Mouse (Mus musculus) liver, embryonic 14.5 days (tissue): ENCODE measurements at regions not wholly inside any gene's neighbourhood (a gene's known extent, or its start where the extent isn't known, plus 50 kb on each side); places are given as distances from the start of the nearest gene placed in this dataset.

Source experiments
- ATAC-seq: fragments of 200-750 bp; cut with Nextera tagmentation; 2 replicates; pipeline ENCODE4 v1.8.0; 2017; ENCODE audit warnings: moderate number of reproducible peaks, mild to moderate bottlenecking, moderate library complexity; ENCODE audit not compliant: insufficient read depth
- DNase-seq, 3 experiments: peaks; one replicate each; pipeline ENCODE4 v3.0.0-alpha.2; 2012 to 2013; ENCODE audit warnings: low read depth in 3 of 3, low spot score in 3 of 3
- H3K27ac ChIP-seq: fragments of 300-500 bp; sonication (generic); 2 replicates; pipeline ENCODE4 v1.5.1; 2014; ENCODE audit warnings: moderate library complexity, mild to moderate bottlenecking, control low read depth, inconsistent platforms
- H3K27me3 ChIP-seq: fragments of 300-500 bp; sonication (generic); 2 replicates; pipeline ENCODE4 v1.6.1; 2014; ENCODE audit warnings: mild to moderate bottlenecking, low read length, moderate library complexity; ENCODE audit not compliant: control insufficient read depth, insufficient read depth
- H3K36me3 ChIP-seq: fragments of 300-500 bp; sonication (generic); replicated peaks from 2 replicates; pipeline ENCODE4 v1.6.1; 2014; ENCODE audit warnings: low read depth; ENCODE audit not compliant: control insufficient read depth, insufficient read depth
- H3K4me1 ChIP-seq, 2 experiments: fragments of 200-500 bp in 1 of 2; fragments of 300-500 bp in 1 of 2; sonication (generic) in 1 of 2; replicated peaks; 2 replicates each; pipeline ENCODE4 v1.6.1; 2012 to 2014; ENCODE audit warnings: antibody characterized with exemption in 1 of 2, inconsistent platforms in 1 of 2, low read length in 1 of 2; ENCODE audit not compliant: control insufficient read depth in 2 of 2, insufficient read depth in 2 of 2
- H3K4me2 ChIP-seq: fragments of 300-500 bp; sonication (generic); 2 replicates; pipeline ENCODE4 v1.6.1; 2014; ENCODE audit warnings: low read depth, mild to moderate bottlenecking, control low read depth, moderate library complexity
- H3K4me3 ChIP-seq, 2 experiments: fragments of 200-500 bp in 1 of 2; fragments of 300-500 bp in 1 of 2; sonication (generic) in 1 of 2; 2 replicates each; pipeline ENCODE4 v1.5.1; 2012 to 2014; ENCODE audit warnings: low read depth in 2 of 2, low read length in 2 of 2, mild to moderate bottlenecking in 2 of 2, control low read depth in 1 of 2, inconsistent platforms in 1 of 2, moderate library complexity in 1 of 2; ENCODE audit not compliant: insufficient read depth in 1 of 2
- H3K9ac ChIP-seq: fragments of 300-500 bp; sonication (generic); replicated peaks from 2 replicates; pipeline ENCODE4 v1.6.1; 2014; ENCODE audit warnings: mild to moderate bottlenecking, control low read depth, moderate library complexity
- H3K9me3 ChIP-seq: fragments of 300-500 bp; sonication (generic); 2 replicates; pipeline ENCODE4 v1.6.1; 2016; ENCODE audit warnings: low read length, mixed read lengths; ENCODE audit not compliant: control insufficient read depth
- CTCF ChIP-seq: IDR thresholded peaks from 2 replicates; pipeline ENCODE4 v1.5.1; 2016; ENCODE audit warnings: antibody characterized with exemption, low read depth, control low read depth
- EP300 ChIP-seq: IDR thresholded peaks from 2 replicates; pipeline ENCODE4 v1.6.1; 2016; ENCODE audit warnings: antibody characterized with exemption, low read depth
- WGBS: fragments of 180-500 bp; shearing (Covaris S2); extraction: QIAGEN DNeasy Blood & Tissue Kit; methylation state at CpG from one replicate; pipeline ENCODE4 v1.1.7; 2014; ENCODE audit not compliant: insufficient replicate concordance; 5-methylcytosine and 5-hydroxymethylcytosine counted together

GRCm38 (mm10) chr3:37987775-37988505 lies 263.6 kb upstream of the Gm5148 start:
- no peak overlapping the region for H3K4me3 ChIP-seq
- no peak for ATAC-seq
- no peaks in the 10 kb centered on the region for H3K36me3 ChIP-seq
- no peaks in the 10 kb centered on the region for H3K9me3 ChIP-seq
- H3K27ac ChIP-seq, result no peak overlapping the region
- H3K4me2 ChIP-seq, result no peak overlapping the region
- no peak for DNase-seq
- H3K27me3 ChIP-seq, result no peaks in the 10 kb centered on the region
- WGBS, result 62% methylated on average over 20 of the region's 20 CpGs
- no peaks in the 10 kb centered on the region for H3K4me1 ChIP-seq
- no peak overlapping the region for H3K9ac ChIP-seq
- TF ChIP-seq CTCF (no peak), EP300 (no peak)

- 63% methylated on average over 14 of the region's 14 CpGs for WGBS
- H3K27me3 ChIP-seq, result no peaks in the 10 kb centered on the region
- DNase-seq, result no peak
- no peak for ATAC-seq
- TF ChIP-seq EP300 (no peak), CTCF (no peak)
- no peaks in the 10 kb centered on the region for H3K36me3 ChIP-seq
- H3K4me1 ChIP-seq, result no peaks in the 10 kb centered on the region
- no peak overlapping the region for H3K9ac ChIP-seq
- no peak overlapping the region for H3K4me3 ChIP-seq
- H3K9me3 ChIP-seq, result no peaks in the 10 kb centered on the region
- no peak overlapping the region for H3K4me2 ChIP-seq
- H3K27ac ChIP-seq, result no peak overlapping the region
Observed at GRCm38 (mm10) chr3:37987007-37987774, 262.9 kb upstream of the Gm5148 start.

- no peak overlapping the region for H3K9ac ChIP-seq
- H3K36me3 ChIP-seq, result no peaks in the 10 kb centered on the region
- DNase-seq (no peak), ATAC-seq (no peak)
- no peak overlapping the region for H3K27ac ChIP-seq
- no peaks in the 10 kb centered on the region for H3K4me1 ChIP-seq
- no peak overlapping the region for H3K4me3 ChIP-seq
- no peaks in the 10 kb centered on the region for H3K27me3 ChIP-seq
- 66% methylated on average over 9 of the region's 9 CpGs for WGBS
- TF ChIP-seq EP300 (no peak), CTCF (no peak)
- no peak overlapping the region for H3K4me2 ChIP-seq
- H3K9me3 ChIP-seq, result no peaks in the 10 kb centered on the region
Observed at GRCm38 (mm10) chr3:37984706-37985105, 260.4 kb upstream of the Gm5148 start.

GRCm38 (mm10) chr3:37981481-37982180 lies 257.3 kb upstream of the Gm5148 start:
- no peaks in the 10 kb centered on the region for H3K4me1 ChIP-seq
- TF ChIP-seq EP300 (no peak), CTCF (no peak)
- no peak overlapping the region for H3K27ac ChIP-seq
- no peak overlapping the region for H3K4me2 ChIP-seq
- ATAC-seq (no peak), DNase-seq (no peak)
- H3K27me3 ChIP-seq, result no peaks in the 10 kb centered on the region
- no peak overlapping the region for H3K9ac ChIP-seq
- no peaks in the 10 kb centered on the region for H3K36me3 ChIP-seq
- H3K4me3 ChIP-seq, result no peak overlapping the region
- no peaks in the 10 kb centered on the region for H3K9me3 ChIP-seq
- 59% methylated on average over 7 of the region's 7 CpGs for WGBS

GRCm38 (mm10) chr3:37979871-37980270 lies 255.6 kb upstream of the Gm5148 start:
- WGBS, result 32% methylated on average over 5 of the region's 5 CpGs
- no peak for TF ChIP-seq EP300
- peak; percentile 57 for TF ChIP-seq CTCF
- Histone ChIP-seq H3K4me1 (peaks cover 0 to 5% of the 10 kb centered on the region in 2 experiments; a peak in 2 of 4 replicates), H3K4me3 (no peak overlapping the region), H3K27me3 (no peaks in the 10 kb centered on the region), H3K4me2 (no peak overlapping the region), H3K27ac (no peak overlapping the region), H3K9ac (no peak overlapping the region), H3K36me3 (no peaks in the 10 kb centered on the region), H3K9me3 (no peaks in the 10 kb centered on the region)
- ATAC-seq (no peak), DNase-seq (peak in 2 of 3 experiments; percentile 4 to 6)
